ENCODE assay signal across 8 mouse cellular contexts in the genomic region with DNA sequence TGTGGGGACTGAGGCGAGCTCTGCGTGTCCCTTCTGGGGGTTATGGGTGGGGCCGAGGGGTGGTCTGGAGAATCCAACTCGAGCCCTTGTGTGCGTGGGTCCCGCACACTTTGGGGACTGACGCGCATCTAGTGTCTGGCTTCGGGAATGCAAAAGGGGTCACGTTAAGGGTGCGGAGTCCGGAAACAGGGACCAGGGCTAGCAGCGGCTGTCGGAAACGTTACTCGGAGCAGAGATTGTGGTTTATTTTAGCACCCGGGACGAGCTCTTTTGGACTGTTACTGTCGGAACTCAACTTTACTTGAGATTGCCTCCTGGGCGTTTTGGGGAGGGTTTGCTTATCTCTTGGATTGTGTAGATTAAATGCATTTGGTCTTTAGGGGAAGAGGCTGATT. TPM values are rescaled to one million over a fixed set of nuclear protein-coding genes. Genes with fewer than 3 reads are reported as not detected.
DNase-seq lines count a peak whose midpoint lies in the region; ATAC-seq and TF ChIP-seq lines count a peak whose summit lies in the region.

No protein-coding gene starts in this region.

- peak overlapping the region; percentile 79 for H3K4me2 ChIP-seq in forebrain, embryonic 14.5 days (ENCODE audit: low read length)
- peak overlapping the region; percentile 61 for H3K4me2 ChIP-seq in hindbrain, postnatal 0 days (ENCODE audit: low read depth, low read length)
- peak overlapping the region; percentile 95 for H3K4me2 ChIP-seq in liver, embryonic 13.5 days

- no peaks in the 10 kb centered on the region for H3K36me3 ChIP-seq in forebrain, embryonic 14.5 days (ENCODE audit: control insufficient read depth, insufficient read depth, low read length)
- H3K36me3 ChIP-seq in hindbrain, postnatal 0 days (ENCODE audit: insufficient read depth, low read length), result no peaks in the 10 kb centered on the region
- no peaks in the 10 kb centered on the region for H3K36me3 ChIP-seq in liver, embryonic 13.5 days

- DNase-seq in retina, postnatal 1 day, result peak; percentile 57
- no peak for DNase-seq in retina, embryonic 14.5 days (ENCODE audit: low spot score)
- peak; percentile 61 for DNase-seq in ZHBTc4 (ENCODE audit: low read depth, low spot score)
- peak; percentile 37 for DNase-seq in forebrain, embryonic 14.5 days (ENCODE audit: low spot score)
- DNase-seq in hindbrain, postnatal 0 days (ENCODE audit: low spot score), result peak; percentile 37
- DNase-seq in liver, embryonic 13.5 days, result no peak
- DNase-seq in naive thymus-derived CD4-positive, alpha-beta T cell, adult 2 months (ENCODE audit: low read depth), result peak; percentile 60
- no peak for DNase-seq in thymus, postnatal 4 days

- no peak for TF ChIP-seq CTCF in hindbrain, postnatal 0 days (IDR thresholded peaks at IDR 0.05; ENCODE audit: low read depth)

- H3K27ac ChIP-seq in forebrain, embryonic 14.5 days (ENCODE audit: low read depth, low read length), result peak overlapping the region; percentile 96
- H3K27ac ChIP-seq in hindbrain, postnatal 0 days, result peak overlapping the region; percentile 92
- peak overlapping the region; percentile 67 for H3K27ac ChIP-seq in liver, embryonic 13.5 days

- H3K9me3 ChIP-seq in forebrain, embryonic 14.5 days (replicated peaks; ENCODE audit: control insufficient read depth, low read length), result no peaks in the 10 kb centered on the region
- no peaks in the 10 kb centered on the region for H3K9me3 ChIP-seq in hindbrain, postnatal 0 days (ENCODE audit: low read length)
- no peaks in the 10 kb centered on the region for H3K9me3 ChIP-seq in liver, embryonic 13.5 days (replicated peaks)

- WGBS in forebrain, embryonic 14.5 days, result under 1% methylated on average over 20 of the region's 20 CpGs
- WGBS in hindbrain, postnatal 0 days, result under 1% methylated on average over 20 of the region's 20 CpGs
- under 1% methylated on average over 20 of the region's 20 CpGs for WGBS in liver, embryonic 13.5 days (ENCODE audit: insufficient replicate concordance)

- peak overlapping the region; percentile 88 for H3K9ac ChIP-seq in forebrain, embryonic 14.5 days (ENCODE audit: low read length)
- H3K9ac ChIP-seq in hindbrain, postnatal 0 days (replicated peaks; ENCODE audit: low read length), result peak overlapping the region; percentile 78
- peak overlapping the region; percentile 79 for H3K9ac ChIP-seq in liver, embryonic 13.5 days

- no peak for ATAC-seq in forebrain, embryonic 14.5 days
- no peak for ATAC-seq in hindbrain, postnatal 0 days
- no peak for ATAC-seq in liver, embryonic 13.5 days (ENCODE audit: low read depth)

- no peaks in the 10 kb centered on the region for H3K4me1 ChIP-seq in forebrain, embryonic 14.5 days (ENCODE audit: control insufficient read depth, insufficient read depth, low read length)
- H3K4me1 ChIP-seq in hindbrain, postnatal 0 days (ENCODE audit: insufficient read depth, low read length), result peaks cover 5% of the 10 kb centered on the region; the same call in 1 of the 2 replicates
- peaks cover 31% of the 10 kb centered on the region for H3K4me1 ChIP-seq in liver, embryonic 13.5 days (replicated peaks)

- peak overlapping the region; percentile 86 for H3K4me3 ChIP-seq in forebrain, embryonic 14.5 days (ENCODE audit: low read depth, low read length)
- peak overlapping the region; percentile 78 for H3K4me3 ChIP-seq in hindbrain, postnatal 0 days (ENCODE audit: low read length)
- peak overlapping the region; percentile 73 for H3K4me3 ChIP-seq in liver, embryonic 13.5 days (replicated peaks)

- H3K27me3 ChIP-seq in forebrain, embryonic 14.5 days (replicated peaks; ENCODE audit: control insufficient read depth, insufficient read depth, low read length), result no peaks in the 10 kb centered on the region
- H3K27me3 ChIP-seq in hindbrain, postnatal 0 days (ENCODE audit: insufficient read depth, low read length), result no peaks in the 10 kb centered on the region
- peaks cover 19% of the 10 kb centered on the region for H3K27me3 ChIP-seq in liver, embryonic 13.5 days

RNA-seq across cellular contexts. Expression of a gene that starts 1.1 kb away (rescaled TPM):
- 90.6 and 108 TPM in 2 replicates for polyA plus RNA-seq in forebrain, embryonic 14.5 days (2014; fragmentation: Nextera tagmentation; extraction: Ambion mirVana)
- 247 and 254 TPM in 2 replicates for total RNA-seq in hindbrain, postnatal 0 days (2014; rRNA removed)
- 196 and 207 TPM in 2 replicates for polyA plus RNA-seq in hindbrain, postnatal 0 days (2015; fragmentation: Nextera tagmentation; extraction: Ambion mirVana)
- polyA plus RNA-seq in liver, embryonic 13.5 days (2015; fragmentation: Nextera tagmentation; extraction: Ambion mirVana), result 9.0 and 12.4 TPM in 2 replicates

RNA-seq across cellular contexts. Expression of a gene that starts 57.0 kb away (rescaled TPM):
- 15.1 and 15.7 TPM in 2 replicates for polyA plus RNA-seq in forebrain, embryonic 14.5 days (2014; fragmentation: Nextera tagmentation; extraction: Ambion mirVana)
- total RNA-seq in hindbrain, postnatal 0 days (2014; rRNA removed), result 11.0 and 12.4 TPM in 2 replicates
- 8.1 and 10.4 TPM in 2 replicates for polyA plus RNA-seq in hindbrain, postnatal 0 days (2015; fragmentation: Nextera tagmentation; extraction: Ambion mirVana)
- polyA plus RNA-seq in liver, embryonic 13.5 days (2015; fragmentation: Nextera tagmentation; extraction: Ambion mirVana), result 16.7 and 18.8 TPM in 2 replicates

Comparison
In these comparisons a context has a peak if more than half of its experiments do, and no peak if none do; other contexts are left out.
1. DNase-seq: peak in retina, postnatal 1 day (single experiment), ZHBTc4 (single experiment), forebrain, embryonic 14.5 days (single experiment), hindbrain, postnatal 0 days (single experiment) and naive thymus-derived CD4-positive, alpha-beta T cell, adult 2 months (single experiment); none in retina, embryonic 14.5 days (single experiment), liver, embryonic 13.5 days (single experiment) and thymus, postnatal 4 days (single experiment).
2. Peak in every context shown above with its lines, with median percentiles within 50 percentile points of each other: H3K27ac ChIP-seq, H3K4me2 ChIP-seq, H3K4me3 ChIP-seq and H3K9ac ChIP-seq.